ENCODE assay signal across 28 mouse cellular contexts in genomic region chr7:121685140-121685984, GRCm38 (mm10). TPM values are rescaled to one million over a fixed set of nuclear protein-coding genes. Genes with fewer than 3 reads are reported as not detected.
A peak's percentile ranks its signal among the peaks of the same experiment; 100 is the strongest.
DNase-seq lines count a peak whose midpoint lies in the region; ATAC-seq and TF ChIP-seq lines count a peak whose summit lies in the region.
"Had no signal": no experiment of that assay in that cellular context is flagged by ENCODE, and none has a peak within 500 bp of the region (broad histone marks: within the 10 kb centered on the region; RNA-seq: fewer than 3 reads in every experiment).

No protein-coding gene starts in this region.

- H3K36me3 ChIP-seq in liver, adult 2 months (ENCODE audit: control insufficient read depth, insufficient read depth, low read length): no peaks in the 10 kb centered on the region
- no peaks in the 10 kb centered on the region for H3K36me3 ChIP-seq in liver, embryonic 11.5 days (ENCODE audit: control insufficient read depth, insufficient read depth, low read length)
- H3K36me3 ChIP-seq in lung, embryonic 15.5 days: no peaks in the 10 kb centered on the region
- no peaks in the 10 kb centered on the region for H3K36me3 ChIP-seq in lung, postnatal 0 days (ENCODE audit: insufficient read depth, low read length)
- H3K36me3 ChIP-seq: embryonic facial prominence, embryonic 10.5 days; embryonic facial prominence, embryonic 12.5 days; forebrain, embryonic 12.5 days had no signal

- H3K9me3 ChIP-seq in liver, embryonic 11.5 days (ENCODE audit: control insufficient read depth, low read length): no peaks in the 10 kb centered on the region
- no peaks in the 10 kb centered on the region for H3K9me3 ChIP-seq in lung, embryonic 15.5 days
- no peaks in the 10 kb centered on the region for H3K9me3 ChIP-seq in lung, postnatal 0 days (ENCODE audit: low read length)
- H3K9me3 ChIP-seq: embryonic facial prominence, embryonic 10.5 days; embryonic facial prominence, embryonic 12.5 days; forebrain, embryonic 10.5 days; forebrain, embryonic 12.5 days; G1E had no signal

- no peak overlapping the region for H3K27ac ChIP-seq in liver, adult 2 months (replicated peaks; ENCODE audit: insufficient read depth, low read depth, low read length)
- H3K27ac ChIP-seq in liver, embryonic 11.5 days (ENCODE audit: low read depth, low read length): no peak overlapping the region
- no peak overlapping the region for H3K27ac ChIP-seq in lung, embryonic 15.5 days
- no peak overlapping the region for H3K27ac ChIP-seq in lung, postnatal 0 days (ENCODE audit: low read length)
- H3K27ac ChIP-seq: embryonic facial prominence, embryonic 10.5 days; embryonic facial prominence, embryonic 12.5 days; forebrain, embryonic 10.5 days; forebrain, embryonic 12.5 days had no signal

- WGBS in liver, adult 2 months: 73% methylated on average over 5 of the region's 5 CpGs
- 83% methylated on average over 5 of the region's 5 CpGs for WGBS in liver, embryonic 11.5 days
- WGBS in lung, embryonic 15.5 days: 54% methylated on average over 5 of the region's 5 CpGs
- WGBS in lung, adult 2 months: 67% methylated on average over 5 of the region's 5 CpGs
- 65% methylated on average over 5 of the region's 5 CpGs for WGBS in lung, postnatal 0 days

- no peak overlapping the region for H3K4me3 ChIP-seq in liver, adult 2 months (ENCODE audit: insufficient read depth, low read depth, low read length)
- H3K4me3 ChIP-seq in liver, embryonic 11.5 days (ENCODE audit: low read depth, low read length): no peak overlapping the region
- H3K4me3 ChIP-seq in lung, embryonic 15.5 days: no peak overlapping the region
- H3K4me3 ChIP-seq in lung, adult 2 months (replicated peaks; ENCODE audit: extremely low read depth, low read depth, low read length): no peak overlapping the region
- H3K4me3 ChIP-seq in lung, postnatal 0 days (ENCODE audit: low read depth, low read length): no peak overlapping the region
- H3K4me3 ChIP-seq: embryonic facial prominence, embryonic 10.5 days; embryonic facial prominence, embryonic 12.5 days; forebrain, embryonic 10.5 days; forebrain, embryonic 12.5 days had no signal

- no peak for TF ChIP-seq CTCF in liver, adult 2 months (IDR thresholded peaks at IDR 0.05; ENCODE audit: low read depth, low read length)
- no peak for TF ChIP-seq CTCF in lung, adult 2 months (IDR thresholded peaks at IDR 0.05; ENCODE audit: insufficient read depth, low read length)
- no peak for TF ChIP-seq CTCF in lung, postnatal 0 days (IDR thresholded peaks at IDR 0.05)

- H3K79me2 ChIP-seq in liver, adult 2 months (ENCODE audit: control insufficient read depth, insufficient read depth, low read length): peaks cover 2% of the 10 kb centered on the region; the same call in 1 of the 2 replicates

- no peaks in the 10 kb centered on the region for H3K27me3 ChIP-seq in liver, adult 2 months (ENCODE audit: control insufficient read depth, insufficient read depth, low read length)
- no peaks in the 10 kb centered on the region for H3K27me3 ChIP-seq in liver, embryonic 11.5 days (replicated peaks; ENCODE audit: control insufficient read depth, insufficient read depth, low read length)
- no peaks in the 10 kb centered on the region for H3K27me3 ChIP-seq in lung, embryonic 15.5 days
- H3K27me3 ChIP-seq in lung, postnatal 0 days (replicated peaks; ENCODE audit: insufficient read depth, low read length): no peaks in the 10 kb centered on the region
- H3K27me3 ChIP-seq: CH12.LX; embryonic facial prominence, embryonic 12.5 days; forebrain, embryonic 12.5 days; Patski had no signal

- peaks cover 2% of the 10 kb centered on the region; the same call in 1 of the 2 replicates for H3K4me1 ChIP-seq in liver, adult 2 months (ENCODE audit: control insufficient read depth, insufficient read depth, low read length)
- no peaks in the 10 kb centered on the region; the same call in 1 of the 2 replicates for H3K4me1 ChIP-seq in liver, embryonic 11.5 days (replicated peaks; ENCODE audit: control insufficient read depth, insufficient read depth, low read length)
- H3K4me1 ChIP-seq in lung, embryonic 15.5 days: 0 out of 2 replicates have a peak, but pooled peaks cover 5% of the 10 kb centered on the region
- H3K4me1 ChIP-seq in lung, adult 2 months (ENCODE audit: control insufficient read depth, insufficient read depth, low read length): no peaks in the 10 kb centered on the region
- H3K4me1 ChIP-seq in lung, postnatal 0 days (ENCODE audit: insufficient read depth, low read depth, low read length): no peaks in the 10 kb centered on the region
- H3K4me1 ChIP-seq: embryonic facial prominence, embryonic 10.5 days; embryonic facial prominence, embryonic 12.5 days; forebrain, embryonic 10.5 days; forebrain, embryonic 12.5 days had no signal

- 0 out of 2 replicates have a peak, but pooled peaks have one; percentile 16 for TF ChIP-seq EP300 in lung, postnatal 0 days (IDR thresholded peaks at IDR 0.05)

- DNase-seq in liver, adult 2 months (ENCODE audit: extremely low read depth, low read depth, low spot score): peak; percentile 28
- no peak for DNase-seq in liver, embryonic 11.5 days (ENCODE audit: low spot score)
- DNase-seq in lung, adult 2 months: no peak
- DNase-seq in lung, postnatal 0 days (ENCODE audit: low spot score): peak; percentile 82
- no peak for DNase-seq in lung, postnatal 4 days
- DNase-seq in brain, adult 2 months (ENCODE audit: low read depth, low spot score): peak; percentile 25
- DNase-seq in adrenal gland, adult (ENCODE audit: inconsistent age in 2 of 2, low spot score in 1 of 2): no peak
- DNase-seq: adrenal gland, adult 2 months; adrenal gland, postnatal 10 days; adrenal gland, postnatal 25 days; B cell, adult 2 months; cerebellum, adult 11-12 months; cerebellum, adult 2 months; cerebellum, adult 9-10 months; cerebellum, postnatal 10 days; cerebellum, postnatal 25 days had no signal

- no peak for TF ChIP-seq POLR2A in liver, adult 2 months (IDR thresholded peaks at IDR 0.05; ENCODE audit: extremely low read depth, insufficient read depth, low read length)
- TF ChIP-seq POLR2A in lung, adult 2 months (IDR thresholded peaks at IDR 0.05; ENCODE audit: borderline replicate concordance, extremely low read depth, low read depth, low read length): no peak

- ATAC-seq in liver, embryonic 11.5 days (replicated peaks; ENCODE audit: low FRiP score): no peak
- peak; percentile 81 for ATAC-seq in lung, embryonic 15.5 days (ENCODE audit: borderline replicate concordance, extremely low read depth, low FRiP score, low TSS enrichment)
- ATAC-seq in lung, postnatal 0 days: peak; percentile 67
- ATAC-seq: activated CD4-positive, CD25-positive, alpha-beta regulatory T cell, adult 4 months; CD4-positive, CD25-positive, alpha-beta regulatory T cell, adult 4 months; forebrain, embryonic 14.5 days; forebrain, embryonic 16.5 days; Patski had no signal

- no peak overlapping the region for H3K9ac ChIP-seq in liver, adult 2 months (ENCODE audit: low read depth, low read length)
- H3K9ac ChIP-seq in liver, embryonic 11.5 days (ENCODE audit: low read depth, low read length): no peak overlapping the region
- H3K9ac ChIP-seq in lung, embryonic 15.5 days: no peak overlapping the region
- no peak overlapping the region for H3K9ac ChIP-seq in lung, postnatal 0 days (replicated peaks; ENCODE audit: low read depth)
- H3K9ac ChIP-seq: embryonic facial prominence, embryonic 12.5 days; forebrain, embryonic 12.5 days had no signal

- no peak overlapping the region for H3K4me2 ChIP-seq in liver, embryonic 11.5 days
- no peak overlapping the region for H3K4me2 ChIP-seq in lung, embryonic 15.5 days
- H3K4me2 ChIP-seq in lung, postnatal 0 days (replicated peaks; ENCODE audit: low read depth, low read length): no peak overlapping the region
- H3K4me2 ChIP-seq: embryonic facial prominence, embryonic 12.5 days; forebrain, embryonic 12.5 days had no signal

RNA-seq across cellular contexts. Expression of gene Usp31, which starts 21.7 kb away (rescaled TPM):
- total RNA-seq in liver, adult 2 months (2014; rRNA removed): 4.5 and 5.7 TPM in 2 replicates
- polyA plus RNA-seq in liver, adult 2 months (2012; rRNA removed): 1.4 and 2.5 TPM in 2 replicates
- 2.9 and 3.5 TPM in 2 replicates for polyA plus RNA-seq in liver, embryonic 11.5 days (2014; fragmentation: Nextera tagmentation; extraction: Ambion mirVana)
- 1.9 and 2.1 TPM in 2 replicates for polyA plus RNA-seq in lung, embryonic 15.5 days (2015; fragmentation: Nextera tagmentation; extraction: Ambion mirVana)
- 5.5 and 6.6 TPM in 2 replicates for polyA plus RNA-seq in lung, adult 2 months (2012; rRNA removed)
- polyA plus RNA-seq in lung, postnatal 0 days (2015; fragmentation: Nextera tagmentation; extraction: Ambion mirVana): 1.5 and 1.6 TPM in 2 replicates

RNA-seq across cellular contexts. Expression of gene Scnn1g, which starts 48.9 kb away (rescaled TPM):
- not detected in 2 replicates for total RNA-seq in liver, adult 2 months (2014; rRNA removed)
- polyA plus RNA-seq in liver, adult 2 months (2012; rRNA removed): not detected in 2 replicates
- polyA plus RNA-seq in liver, embryonic 11.5 days (2014; fragmentation: Nextera tagmentation; extraction: Ambion mirVana): not detected in 2 replicates
- 10.6 and 11.5 TPM in 2 replicates for polyA plus RNA-seq in lung, embryonic 15.5 days (2015; fragmentation: Nextera tagmentation; extraction: Ambion mirVana)
- 83.2 and 89.5 TPM in 2 replicates for polyA plus RNA-seq in lung, adult 2 months (2012; rRNA removed)
- polyA plus RNA-seq in lung, postnatal 0 days (2015; fragmentation: Nextera tagmentation; extraction: Ambion mirVana): 120 and 139 TPM in 2 replicates
- total RNA-seq: CH12.LX had no signal
- polyA plus RNA-seq: activated CD4-positive, CD25-positive, alpha-beta regulatory T cell, adult 4 months; CD4-positive, CD25-positive, alpha-beta regulatory T cell, adult 4 months; forebrain, embryonic 12.5 days; forebrain, embryonic 14.5 days; forebrain, embryonic 16.5 days; G1E had no signal

Comparison
In these comparisons a context has a peak if more than half of its experiments do, and no peak if none do; other contexts are left out.
1. DNase-seq: peak in liver, adult 2 months (single experiment), lung, postnatal 0 days (single experiment) and brain, adult 2 months (single experiment); none in liver, embryonic 11.5 days (single experiment), lung, adult 2 months (single experiment), lung, postnatal 4 days (0 of 2) and adrenal gland, adult (0 of 2).
2. RNA of gene Scnn1g, which starts 48.9 kb away (polyA plus RNA-seq): 120 to 139 TPM in lung, postnatal 0 days, 83.2 to 89.5 TPM in lung, adult 2 months and 10.6 to 11.5 TPM in lung, embryonic 15.5 days; not detected in liver, adult 2 months and not detected in liver, embryonic 11.5 days; every median in the first group is over 10 times any median in the second.